Mouse (Mus musculus) embryonic facial prominence, embryonic 13.5 days (tissue): ENCODE measurements around the gene Tmem178b. TPM values are rescaled to one million over a fixed set of nuclear protein-coding genes. Genes with fewer than 3 reads are reported as not detected.

Experiments
- ATAC-seq: fragments of 200-750 bp; cut with Nextera tagmentation; 2 replicates; pipeline ENCODE4 v1.8.0; 2017; ENCODE audit warnings: low read depth; ENCODE audit not compliant: insufficient number of reproducible peaks, insufficient read depth, low FRiP score, low TSS enrichment
- H3K27ac ChIP-seq: fragments of 300-500 bp; sonication (generic); 2 replicates; pipeline ENCODE4 v1.5.1; 2015; ENCODE audit warnings: moderate library complexity, mild to moderate bottlenecking, inconsistent platforms
- H3K27me3 ChIP-seq: fragments of 300-500 bp; sonication (generic); 2 replicates; pipeline ENCODE4 v1.6.1; 2015; ENCODE audit warnings: mild to moderate bottlenecking, inconsistent platforms
- H3K36me3 ChIP-seq: fragments of 300-500 bp; sonication (generic); 2 replicates; pipeline ENCODE4 v1.6.1; 2015; ENCODE audit warnings: mild to moderate bottlenecking, inconsistent platforms
- H3K4me1 ChIP-seq: fragments of 300-500 bp; sonication (generic); 2 replicates; pipeline ENCODE4 v1.6.1; 2015; ENCODE audit warnings: inconsistent platforms
- H3K4me2 ChIP-seq: fragments of 300-500 bp; sonication (generic); 2 replicates; pipeline ENCODE4 v1.6.1; 2015; ENCODE audit warnings: moderate library complexity, mild to moderate bottlenecking, inconsistent platforms
- H3K4me3 ChIP-seq: fragments of 300-500 bp; sonication (generic); 2 replicates; pipeline ENCODE4 v1.5.1; 2015; ENCODE audit warnings: mild to moderate bottlenecking, inconsistent platforms
- H3K9ac ChIP-seq: fragments of 300-500 bp; sonication (generic); 2 replicates; pipeline ENCODE4 v1.6.1; 2015; ENCODE audit warnings: mild to moderate bottlenecking, inconsistent platforms
- H3K9me3 ChIP-seq: fragments of 300-500 bp; sonication (generic); 2 replicates; pipeline ENCODE4 v1.6.1; 2016; ENCODE audit warnings: inconsistent platforms
- WGBS: fragments of 180-500 bp; shearing (Covaris S2); methylation state at CpG from one replicate; pipeline ENCODE4 v1.1.7; 2015; ENCODE audit warnings: mixed read lengths; 5-methylcytosine and 5-hydroxymethylcytosine counted together
- polyA plus RNA-seq: library from polyadenylated mRNA; unstranded; fragments of >200 nt; fragmentation: Nextera tagmentation; extraction: Ambion mirVana; gene quantifications from 2 replicates; pipeline ENCODE4 v1.2.1, GENCODE M21; 2015

The Tmem178b gene
- polyA plus RNA-seq, 1 experiment from 2014 or later, result 0.91 TPM

DNA sequence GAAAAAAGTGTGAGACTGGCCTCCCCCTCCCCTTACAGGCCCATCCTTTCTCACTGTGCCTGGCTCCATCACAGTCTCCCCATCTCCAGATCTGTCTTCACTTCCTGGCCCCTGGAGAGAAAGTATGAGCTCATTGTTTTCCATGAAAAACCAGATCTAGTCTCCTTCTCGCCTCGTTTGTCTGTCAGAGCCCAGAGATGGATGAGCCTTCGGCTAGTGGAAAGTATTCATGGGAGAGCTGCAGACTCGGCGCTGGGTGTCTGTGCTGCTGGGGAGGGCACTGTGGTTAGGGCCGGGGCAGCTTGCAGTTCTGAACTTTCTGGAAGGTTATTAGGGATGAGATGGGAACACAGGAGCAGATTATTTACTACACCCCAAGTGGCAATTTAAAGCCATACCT is 118.9 kb downstream of the Tmem178b start:
- H3K36me3 ChIP-seq, result no peaks in the 10 kb centered on the region
- 75% methylated on average over 6 of the region's 6 CpGs for WGBS
- H3K27ac ChIP-seq, result no peak overlapping the region
- H3K9me3 ChIP-seq, result no peaks in the 10 kb centered on the region
- no peak overlapping the region for H3K4me3 ChIP-seq
- ATAC-seq, result no peak
- no peaks in the 10 kb centered on the region for H3K4me1 ChIP-seq
- no peak overlapping the region for H3K9ac ChIP-seq
- H3K4me2 ChIP-seq, result no peak overlapping the region
- H3K27me3 ChIP-seq, result no peaks in the 10 kb centered on the region

DNA sequence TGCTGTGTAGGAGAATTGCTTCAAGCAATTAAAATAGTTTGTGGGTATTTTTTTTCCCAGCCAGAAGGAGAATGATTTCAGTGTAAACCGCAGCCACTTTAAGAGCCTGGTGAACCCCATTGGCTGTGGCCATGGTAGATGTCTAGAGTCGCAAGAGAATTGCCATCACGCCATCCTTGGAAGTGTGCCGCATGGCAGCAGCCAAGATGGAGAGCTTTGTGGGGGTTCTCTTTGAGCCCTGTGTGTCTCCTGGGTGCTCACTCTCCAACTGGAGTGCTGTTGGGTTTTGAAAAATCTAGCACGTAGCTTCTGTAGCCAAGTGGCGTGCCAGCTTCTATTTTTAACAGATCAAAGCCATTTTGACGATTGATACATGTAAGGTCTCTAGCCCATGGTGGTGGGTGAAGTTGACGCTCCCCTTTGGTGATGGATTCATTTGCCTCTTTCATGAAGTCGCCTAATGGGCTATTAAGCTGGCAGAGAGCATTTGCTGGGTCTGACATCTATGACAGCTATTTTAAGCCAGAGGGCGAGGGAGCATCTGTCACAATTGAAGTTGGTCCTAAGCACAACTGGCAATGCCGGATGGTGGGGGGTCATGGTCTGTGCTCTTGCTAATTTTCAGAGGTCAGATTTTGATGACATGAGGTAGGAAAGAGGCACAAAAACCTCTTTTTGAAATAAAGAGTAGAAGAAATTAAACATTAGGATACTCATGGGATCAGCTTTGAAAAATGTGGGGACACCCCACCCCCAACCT is 133.1 kb downstream of the Tmem178b start:
- no peak overlapping the region for H3K4me3 ChIP-seq
- no peak overlapping the region for H3K9ac ChIP-seq
- H3K27me3 ChIP-seq, result no peaks in the 10 kb centered on the region
- H3K27ac ChIP-seq, result no peak overlapping the region
- no peak overlapping the region for H3K4me2 ChIP-seq
- H3K4me1 ChIP-seq, result no peaks in the 10 kb centered on the region
- no peaks in the 10 kb centered on the region for H3K9me3 ChIP-seq
- ATAC-seq, result no peak
- no peaks in the 10 kb centered on the region for H3K36me3 ChIP-seq
- 73% methylated on average over 11 of the region's 11 CpGs for WGBS

GRCm38 (mm10) chr6:40008166-40008907 is 135.3 kb downstream of the Tmem178b start:
- Histone ChIP-seq H3K4me1 (no peaks in the 10 kb centered on the region), H3K9me3 (no peaks in the 10 kb centered on the region), H3K36me3 (no peaks in the 10 kb centered on the region), H3K27ac (no peak overlapping the region), H3K4me2 (no peak overlapping the region), H3K4me3 (no peak overlapping the region), H3K27me3 (no peaks in the 10 kb centered on the region), H3K9ac (no peak overlapping the region)
- 38% methylated on average over 3 of the region's 3 CpGs for WGBS
- no peak for ATAC-seq

- WGBS, result 70% methylated on average over 3 of the region's 3 CpGs
- no peak overlapping the region for H3K4me3 ChIP-seq
- no peak for ATAC-seq
- H3K4me1 ChIP-seq, result no peaks in the 10 kb centered on the region
- no peaks in the 10 kb centered on the region for H3K9me3 ChIP-seq
- no peaks in the 10 kb centered on the region for H3K27me3 ChIP-seq
- no peak overlapping the region for H3K4me2 ChIP-seq
- H3K9ac ChIP-seq, result no peak overlapping the region
- no peak overlapping the region for H3K27ac ChIP-seq
- no peaks in the 10 kb centered on the region for H3K36me3 ChIP-seq
Measured at GRCm38 (mm10) chr6:40009718-40010117, 136.6 kb downstream of the Tmem178b start.

GRCm38 (mm10) chr6:40011066-40011465 is 138.0 kb downstream of the Tmem178b start:
- H3K9ac ChIP-seq, result no peak overlapping the region
- no peaks in the 10 kb centered on the region for H3K9me3 ChIP-seq
- H3K27me3 ChIP-seq, result no peaks in the 10 kb centered on the region
- no peak overlapping the region for H3K4me2 ChIP-seq
- H3K27ac ChIP-seq, result no peak overlapping the region
- H3K36me3 ChIP-seq, result no peaks in the 10 kb centered on the region
- ATAC-seq, result no peak
- no peaks in the 10 kb centered on the region for H3K4me1 ChIP-seq
- WGBS, result 87% methylated on average over 5 of the region's 5 CpGs
- H3K4me3 ChIP-seq, result no peak overlapping the region

DNA sequence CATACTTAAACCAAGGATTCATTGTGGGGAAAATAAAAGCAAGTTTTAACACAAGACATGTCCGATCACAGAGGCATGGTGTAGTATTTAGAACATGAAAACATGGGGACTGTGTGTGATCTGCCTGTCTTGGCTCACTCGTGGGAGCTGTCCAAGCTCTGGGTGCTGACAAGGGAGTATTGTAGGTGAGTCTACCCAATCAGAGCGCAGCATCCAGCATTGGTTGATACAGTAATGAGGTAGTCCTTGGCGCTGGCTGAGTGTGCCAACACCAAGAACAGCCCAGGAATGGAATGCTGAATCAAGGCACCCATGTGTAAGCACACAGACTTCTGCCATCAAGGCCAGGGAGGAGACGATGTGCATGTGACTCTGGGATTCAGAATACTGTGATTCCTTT is 138.5 kb downstream of the Tmem178b start:
- Histone ChIP-seq H3K27me3 (no peaks in the 10 kb centered on the region), H3K9me3 (no peaks in the 10 kb centered on the region), H3K4me3 (no peak overlapping the region), H3K4me2 (no peak overlapping the region), H3K27ac (no peak overlapping the region), H3K36me3 (no peaks in the 10 kb centered on the region), H3K9ac (no peak overlapping the region), H3K4me1 (no peaks in the 10 kb centered on the region)
- ATAC-seq, result no peak
- WGBS, result 56% methylated on average over 5 of the region's 5 CpGs

DNA sequence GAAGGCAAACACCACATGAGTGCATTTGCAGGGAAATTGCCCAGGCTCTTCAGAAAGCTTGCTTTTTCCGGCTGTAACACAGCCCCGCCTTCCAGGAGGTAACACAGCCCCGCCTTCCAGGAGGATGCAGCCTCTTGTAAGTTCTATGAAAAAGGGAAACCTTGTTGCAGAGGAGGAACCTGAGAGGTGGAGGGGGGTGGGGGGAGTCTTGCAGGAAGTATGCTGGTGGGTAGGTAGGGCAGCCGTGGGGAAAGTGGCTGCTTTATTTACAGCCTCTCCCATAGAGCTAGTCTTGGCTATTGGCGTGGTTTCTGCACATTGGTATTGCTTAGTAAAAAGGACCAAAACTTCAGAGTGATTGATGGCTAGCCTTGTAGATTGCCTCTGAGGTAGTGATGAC is 140.3 kb downstream of the Tmem178b start:
- H3K27ac ChIP-seq, result no peak overlapping the region
- WGBS, result 53% methylated on average over 5 of the region's 5 CpGs

DNA sequence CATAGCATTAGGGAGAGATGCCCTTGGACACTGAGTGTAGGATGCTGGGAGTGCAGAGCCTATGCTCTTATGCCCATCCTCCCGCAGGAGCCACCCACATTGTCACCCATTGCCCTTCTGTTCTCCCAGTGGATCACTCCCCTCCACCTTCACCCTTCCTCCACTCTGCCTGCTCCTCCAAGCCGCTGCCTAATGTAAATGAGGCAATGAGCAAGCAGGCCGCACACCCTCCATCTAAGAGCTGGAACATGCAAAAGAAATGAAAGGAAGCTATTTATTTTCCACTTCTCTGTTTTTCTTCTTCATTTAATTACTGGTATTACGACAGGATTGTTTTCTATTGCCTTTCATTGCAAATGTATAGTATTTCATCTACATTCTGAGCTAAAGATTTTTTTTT is 142.1 kb downstream of the Tmem178b start:
- Histone ChIP-seq H3K4me1 (no peaks in the 10 kb centered on the region), H3K9me3 (no peaks in the 10 kb centered on the region), H3K27ac (no peak overlapping the region), H3K36me3 (no peaks in the 10 kb centered on the region), H3K4me3 (no peak overlapping the region), H3K4me2 (no peak overlapping the region), H3K9ac (no peak overlapping the region), H3K27me3 (no peaks in the 10 kb centered on the region)
- WGBS, result 71% methylated on average over 4 of the region's 4 CpGs
- ATAC-seq, result no peak

More for the DNA sequence above, 140.3 kb downstream of the Tmem178b start:
- no peak overlapping the region for H3K9ac ChIP-seq
- H3K4me1 ChIP-seq, result no peaks in the 10 kb centered on the region
- no peak overlapping the region for H3K4me2 ChIP-seq
- no peaks in the 10 kb centered on the region for H3K36me3 ChIP-seq
- no peaks in the 10 kb centered on the region for H3K27me3 ChIP-seq
- ATAC-seq, result no peak
- H3K4me3 ChIP-seq, result no peak overlapping the region
- H3K9me3 ChIP-seq, result no peaks in the 10 kb centered on the region

DNA sequence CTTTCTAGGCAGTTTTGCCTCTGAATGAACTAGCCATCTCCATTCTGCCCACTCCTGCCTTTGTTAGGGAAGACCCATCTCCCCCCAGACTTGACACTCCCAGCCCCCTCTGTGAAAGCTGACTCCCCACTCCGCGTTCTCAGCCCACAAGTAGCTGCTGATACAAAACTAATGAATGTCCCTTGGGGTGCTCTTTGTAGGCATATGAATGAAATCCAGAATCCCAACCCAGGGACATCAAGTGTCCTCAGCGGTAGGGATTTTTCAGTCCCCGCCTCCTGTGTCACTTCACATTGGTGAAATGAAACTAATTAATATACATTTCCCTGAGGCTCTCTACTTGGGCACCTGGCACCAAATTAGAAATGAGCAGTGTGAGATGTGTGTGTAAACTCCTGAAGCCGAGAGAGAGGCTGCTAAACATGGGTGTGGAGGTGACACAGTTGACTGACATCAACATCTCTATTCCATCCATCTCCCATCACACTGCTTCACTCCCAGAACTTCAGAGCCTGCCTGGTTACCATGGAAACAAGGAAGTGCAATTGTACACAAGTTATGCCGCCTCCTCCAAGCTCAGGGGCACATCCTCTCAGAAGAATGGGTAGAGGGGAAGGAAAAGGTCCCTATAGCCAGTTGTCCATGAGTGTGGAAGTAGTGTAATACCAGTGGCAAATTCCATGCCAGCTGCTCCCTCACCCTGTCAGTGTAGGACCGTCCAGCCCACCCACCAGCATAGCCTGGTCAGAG is 142.8 kb downstream of the Tmem178b start:
- Histone ChIP-seq H3K9me3 (no peaks in the 10 kb centered on the region), H3K4me1 (no peaks in the 10 kb centered on the region), H3K4me3 (no peak overlapping the region), H3K27me3 (no peaks in the 10 kb centered on the region), H3K9ac (no peak overlapping the region), H3K27ac (no peak overlapping the region), H3K4me2 (no peak overlapping the region), H3K36me3 (no peaks in the 10 kb centered on the region)
- 0 out of 2 replicates have a peak, but pooled peaks have one; percentile 52 for ATAC-seq
- WGBS, result 56% methylated on average over 7 of the region's 7 CpGs

- Histone ChIP-seq H3K4me3 (no peak overlapping the region), H3K27me3 (no peaks in the 10 kb centered on the region), H3K9me3 (no peaks in the 10 kb centered on the region), H3K36me3 (no peaks in the 10 kb centered on the region), H3K4me1 (no peaks in the 10 kb centered on the region), H3K27ac (no peak overlapping the region), H3K4me2 (no peak overlapping the region), H3K9ac (no peak overlapping the region)
- 40% methylated on average over 4 of the region's 4 CpGs for WGBS
- no peak for ATAC-seq
Measured at GRCm38 (mm10) chr6:40019396-40019795, 146.3 kb downstream of the Tmem178b start.

DNA sequence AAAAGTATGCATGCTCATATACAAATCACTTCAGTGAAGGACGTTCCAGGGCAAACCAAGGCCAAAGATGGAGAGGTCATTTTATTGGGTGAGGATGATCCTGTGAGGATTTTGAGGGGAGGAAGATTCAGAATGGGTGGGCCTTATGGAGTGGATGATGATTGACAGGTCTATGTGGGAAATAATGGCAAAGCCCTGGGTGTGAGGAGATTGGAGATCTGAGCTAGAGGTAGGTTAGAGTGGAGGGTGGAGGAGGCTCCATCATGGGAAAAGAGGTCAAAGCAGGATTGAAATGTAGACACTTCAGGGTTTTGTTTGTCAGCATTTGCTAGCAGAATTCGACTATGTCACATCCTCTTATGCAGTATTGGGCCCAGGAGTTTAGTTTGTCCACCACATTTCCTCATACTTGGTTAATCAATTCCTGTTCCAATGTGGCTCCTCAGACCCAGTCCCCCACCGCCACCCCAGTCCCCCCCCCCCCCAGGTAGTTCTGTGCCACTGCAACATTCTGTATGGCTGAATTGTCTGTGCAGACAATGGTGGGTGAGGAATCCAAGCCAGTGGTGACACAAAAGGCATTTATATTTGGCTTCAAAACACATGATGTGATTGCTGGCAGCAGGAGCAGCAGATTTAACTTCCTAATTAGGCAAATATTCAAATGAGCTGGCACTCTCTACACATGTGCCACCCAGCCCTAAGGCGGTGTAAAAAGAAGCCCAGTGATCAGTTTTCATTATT is 150.7 kb downstream of the Tmem178b start:
- ATAC-seq, result no peak; the same call in 1 of the 2 replicates
- Histone ChIP-seq H3K9me3 (no peaks in the 10 kb centered on the region), H3K27me3 (no peaks in the 10 kb centered on the region), H3K27ac (no peak overlapping the region), H3K36me3 (no peaks in the 10 kb centered on the region), H3K4me3 (no peak overlapping the region), H3K4me2 (no peak overlapping the region), H3K9ac (no peak overlapping the region), H3K4me1 (no peaks in the 10 kb centered on the region)
- WGBS, result 82% methylated on average over 4 of the region's 4 CpGs
